Mouse (Mus musculus) myocyte (in vitro differentiated cells): Measurements from ENCODE around the gene Prss54. TPM values are rescaled to one million over a fixed set of nuclear protein-coding genes. Genes with fewer than 3 reads are reported as not detected.

Source experiments
- H3K27me3 ChIP-seq: one replicate; pipeline ENCODE4 v1.6.1; 2011; ENCODE audit not compliant: control insufficient read depth, insufficient read depth, insufficient read length
- H3K36me3 ChIP-seq: one replicate; pipeline ENCODE4 v1.6.1; 2011; ENCODE audit not compliant: control insufficient read depth, insufficient read depth
- H3K4me2 ChIP-seq: one replicate; pipeline ENCODE4 v1.6.1; 2011; ENCODE audit warnings: low read depth, control low read depth
- H3K4me3 ChIP-seq: one replicate; pipeline ENCODE4 v1.5.1; 2011; ENCODE audit warnings: mild to moderate bottlenecking, control low read depth, moderate library complexity
- H3K79me2 ChIP-seq: one replicate; pipeline ENCODE4 v1.6.1; 2011; ENCODE audit not compliant: control insufficient read depth, insufficient read depth
- H3ac ChIP-seq: one replicate; pipeline ENCODE4 v1.6.1; 2011; ENCODE audit not compliant: control insufficient read depth, insufficient read length
- CEBPB ChIP-seq: IDR thresholded peaks from 2 replicates; pipeline ENCODE4 v1.6.1; 2011; ENCODE audit warnings: mild to moderate bottlenecking, moderate library complexity; ENCODE audit not compliant: poor library complexity, insufficient read depth, severe bottlenecking
- E2F4 ChIP-seq: IDR thresholded peaks from one replicate; pipeline ENCODE4 v1.6.1; 2011; ENCODE audit warnings: mild to moderate bottlenecking, control low read depth, moderate library complexity; ENCODE audit not compliant: insufficient read depth
- MAX ChIP-seq: IDR thresholded peaks from one replicate; pipeline ENCODE4 v1.6.1; 2011; ENCODE audit warnings: low read depth, mild to moderate bottlenecking, control low read depth
- MYOD1 ChIP-seq, 3 experiments: IDR thresholded peaks; one replicate each; pipeline ENCODE4 v1.6.1; 2011; ENCODE audit warnings: control low read depth in 2 of 3, low read depth in 2 of 3, mild to moderate bottlenecking in 2 of 3, moderate library complexity in 1 of 3; ENCODE audit not compliant: insufficient read length in 2 of 3, control insufficient read depth in 1 of 3
- MYOG ChIP-seq, 3 experiments: IDR thresholded peaks; one replicate each; pipeline ENCODE4 v1.6.1; 2011; ENCODE audit warnings: control low read depth in 2 of 3, low read depth in 2 of 3, mild to moderate bottlenecking in 2 of 3; ENCODE audit not compliant: insufficient read length in 2 of 3, control insufficient read depth in 1 of 3, insufficient read depth in 1 of 3
- POLR2A ChIP-seq: IDR thresholded peaks from one replicate; pipeline ENCODE4 v1.6.1; 2011; ENCODE audit warnings: low read depth, mild to moderate bottlenecking, control low read depth, moderate library complexity; ENCODE audit not compliant: insufficient read length
- POLR2AphosphoS2 ChIP-seq: IDR thresholded peaks from one replicate; pipeline ENCODE4 v1.6.1; 2011; ENCODE audit warnings: low read depth, control low read depth; ENCODE audit not compliant: insufficient read length
- REST ChIP-seq: IDR thresholded peaks from one replicate; pipeline ENCODE4 v1.6.1; 2011; ENCODE audit warnings: mild to moderate bottlenecking, control low read depth, moderate library complexity; ENCODE audit not compliant: insufficient read depth, insufficient read length
- SRF ChIP-seq: IDR thresholded peaks from one replicate; pipeline ENCODE4 v1.6.1; 2011; ENCODE audit warnings: low read depth; ENCODE audit not compliant: control insufficient read depth, insufficient read length
- TCF12 ChIP-seq: IDR thresholded peaks from one replicate; pipeline ENCODE4 v1.6.1; 2011; ENCODE audit warnings: mild to moderate bottlenecking, control low read depth; ENCODE audit not compliant: poor library complexity, insufficient read depth, severe bottlenecking
- TCF3 ChIP-seq: IDR thresholded peaks from one replicate; pipeline ENCODE4 v1.6.1; 2011; ENCODE audit warnings: low read depth, control low read depth; ENCODE audit not compliant: insufficient read length
- USF1 ChIP-seq: IDR thresholded peaks from one replicate; pipeline ENCODE4 v1.6.1; 2011; ENCODE audit warnings: low read depth, mild to moderate bottlenecking, control low read depth, moderate library complexity
- polyA plus RNA-seq: library from polyadenylated mRNA; unstranded; fragments of >200 nt; fragmentation: generic; extraction: Trizol; gene quantifications from one replicate; pipeline ENCODE4 v1.2.1, GENCODE M21; 2012; ENCODE audit warnings: missing spikeins

Prss54 gene
- polyA plus RNA-seq, 1 experiment, result not detected

DNA sequence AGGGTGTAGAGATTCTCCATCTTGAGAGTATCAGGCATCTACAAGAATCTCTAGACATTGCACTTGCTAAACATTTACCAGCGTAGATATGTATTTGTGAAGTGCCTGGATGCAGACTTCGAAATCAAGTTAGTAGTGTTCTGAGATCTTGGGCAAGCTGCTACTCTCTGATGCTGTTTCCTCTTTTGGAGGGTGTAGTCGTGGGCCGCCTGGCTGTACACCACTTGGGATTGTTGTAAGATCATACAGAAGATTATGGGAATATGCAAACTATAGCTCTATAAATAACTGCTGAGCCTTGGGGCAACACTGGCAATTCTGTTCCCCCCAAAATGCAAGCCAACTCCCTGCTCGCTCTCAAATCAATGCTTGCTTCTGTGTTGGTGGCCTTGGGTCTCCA is 3.0 kb downstream of the Prss54 start:
- Histone ChIP-seq H3K36me3 (no peaks in the 10 kb centered on the region), H3K27me3 (peaks cover 40% of the 10 kb centered on the region), H3K79me2 (no peaks in the 10 kb centered on the region), H3K4me3 (no peak overlapping the region), H3ac (no peak overlapping the region), H3K4me2 (no peak overlapping the region)
- TF ChIP-seq TCF12 (no peak), MAX (no peak), POLR2AphosphoS2 (no peak), MYOG (IDR thresholded peaks at IDR 0.05; ENCODE audit: control insufficient read depth in 1 of 3, insufficient read depth in 1 of 3, insufficient read length in 2 of 3, low read depth in 2 of 3) (no peak), TCF3 (no peak), CEBPB (no peak), USF1 (no peak), MYOD1 (IDR thresholded peaks at IDR 0.05; ENCODE audit: control insufficient read depth in 1 of 3, insufficient read length in 2 of 3, low read depth in 2 of 3) (no peak), SRF (no peak), POLR2A (no peak), E2F4 (no peak), REST (no peak)

DNA sequence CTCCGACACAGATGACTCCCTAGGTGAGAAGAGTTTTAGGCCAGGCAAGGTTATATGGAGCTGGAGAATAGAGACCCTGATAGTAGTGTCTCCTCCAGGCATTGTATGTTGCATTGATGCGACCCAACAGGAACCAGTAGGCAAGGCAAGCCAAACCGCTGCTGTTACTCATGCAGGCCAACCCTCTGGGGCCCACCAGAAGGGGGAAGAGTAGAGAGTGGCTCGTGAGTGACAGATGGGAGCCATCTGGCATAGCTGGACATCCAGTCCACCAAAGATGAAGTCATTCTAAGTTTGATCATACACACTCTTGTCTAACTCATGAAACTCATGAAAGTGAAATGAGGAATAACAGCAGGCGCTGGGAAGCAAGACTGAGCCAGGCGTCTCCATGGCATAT is 9.3 kb downstream of the Prss54 start:
- H3K27me3 ChIP-seq, result peaks cover 10% of the 10 kb centered on the region
- H3K79me2 ChIP-seq, result no peaks in the 10 kb centered on the region
- no peak overlapping the region for H3K4me3 ChIP-seq
- no peak for TF ChIP-seq E2F4
- TF ChIP-seq SRF, result no peak
- TF ChIP-seq TCF3, result no peak
- TF ChIP-seq POLR2AphosphoS2, result no peak
- no peak for TF ChIP-seq USF1
- TF ChIP-seq POLR2A, result no peak
- no peak for TF ChIP-seq MAX
- TF ChIP-seq MYOD1 (IDR thresholded peaks at IDR 0.05; ENCODE audit: control insufficient read depth in 1 of 3, insufficient read length in 2 of 3, low read depth in 2 of 3), result no peak
- TF ChIP-seq TCF12, result no peak
- TF ChIP-seq MYOG (IDR thresholded peaks at IDR 0.05; ENCODE audit: control insufficient read depth in 1 of 3, insufficient read depth in 1 of 3, insufficient read length in 2 of 3, low read depth in 2 of 3), result no peak
- TF ChIP-seq CEBPB, result no peak
- no peak for TF ChIP-seq REST
- no peaks in the 10 kb centered on the region for H3K36me3 ChIP-seq
- no peak overlapping the region for H3K4me2 ChIP-seq
- no peak overlapping the region for H3ac ChIP-seq

DNA sequence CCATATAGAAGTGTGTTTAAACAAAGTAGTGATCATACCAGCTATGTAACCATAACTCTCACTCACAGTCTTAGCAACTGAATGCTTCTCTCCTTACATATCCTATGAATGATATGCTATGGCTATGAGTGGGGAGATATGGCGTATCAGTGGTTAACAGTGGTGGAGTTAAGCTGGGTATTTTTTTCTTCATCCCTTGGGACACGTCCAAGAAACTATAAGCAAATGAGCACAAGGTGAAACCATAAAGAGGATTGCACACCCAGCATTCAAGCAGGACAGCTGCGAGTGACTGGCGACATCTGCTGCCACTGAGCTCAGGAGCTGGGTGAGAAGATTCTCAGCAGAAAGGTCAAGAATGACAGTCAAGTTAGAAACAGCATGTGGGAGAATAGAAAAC is 9.9 kb downstream of the Prss54 start:
- H3K4me2 ChIP-seq, result no peak overlapping the region
- no peak overlapping the region for H3K4me3 ChIP-seq
- no peak for TF ChIP-seq POLR2A
- peak in 2 of 3 experiments; percentile 15 to 60 for TF ChIP-seq MYOG (IDR thresholded peaks at IDR 0.05; ENCODE audit: control insufficient read depth in 1 of 3, insufficient read depth in 1 of 3, insufficient read length in 2 of 3, low read depth in 2 of 3)
- no peak overlapping the region for H3ac ChIP-seq
- no peaks in the 10 kb centered on the region for H3K36me3 ChIP-seq
- H3K27me3 ChIP-seq, result peaks cover 15% of the 10 kb centered on the region
- no peaks in the 10 kb centered on the region for H3K79me2 ChIP-seq

DNA sequence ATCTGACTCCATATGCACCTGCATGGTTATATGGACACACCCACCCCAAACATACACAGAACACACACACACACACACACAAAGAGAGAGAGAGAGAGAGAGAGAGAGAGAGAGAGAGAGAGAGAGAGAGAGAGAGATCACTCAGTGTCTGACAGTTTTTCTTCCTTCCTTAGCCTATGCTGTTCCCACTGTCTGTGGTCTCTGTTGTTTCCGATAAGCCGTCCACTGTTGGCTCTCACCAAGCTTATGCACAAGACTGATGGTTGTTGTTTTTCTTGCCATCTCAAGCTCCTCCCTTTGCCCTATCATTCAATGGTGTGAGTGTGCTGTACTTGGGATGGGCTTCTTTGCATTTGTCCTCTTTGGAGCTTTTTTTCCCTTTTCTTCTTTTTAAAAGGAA is 20.2 kb downstream of the Prss54 start:
- Histone ChIP-seq H3K4me2 (no peak overlapping the region), H3K4me3 (no peak overlapping the region), H3K36me3 (no peaks in the 10 kb centered on the region), H3ac (no peak overlapping the region), H3K79me2 (no peaks in the 10 kb centered on the region), H3K27me3 (peaks cover 46% of the 10 kb centered on the region)
- TF ChIP-seq TCF3 (no peak), USF1 (no peak)

DNA sequence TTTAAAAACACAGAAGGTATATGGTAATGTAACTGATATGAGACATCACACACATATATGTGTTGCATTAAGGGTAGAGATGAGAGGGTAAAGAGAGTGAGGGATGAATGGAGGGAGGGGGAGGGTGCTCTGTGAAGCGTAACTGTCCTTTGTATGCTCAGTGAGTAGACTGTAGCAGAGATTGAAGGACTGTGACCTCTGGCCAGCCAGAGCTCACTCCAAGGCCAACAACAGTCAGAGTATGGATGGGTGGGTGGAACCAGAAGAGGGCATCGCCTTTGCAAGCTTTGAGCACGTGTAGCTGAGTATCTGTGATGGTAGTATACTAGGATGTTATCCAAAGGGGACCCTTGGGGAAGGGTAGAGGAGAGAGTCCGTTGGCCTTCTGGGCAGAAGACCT is 24.6 kb downstream of the Prss54 start:
- no peaks in the 10 kb centered on the region for H3K79me2 ChIP-seq
- H3ac ChIP-seq, result no peak overlapping the region
- no peak overlapping the region for H3K4me3 ChIP-seq
- no peak overlapping the region for H3K4me2 ChIP-seq
- no peak for TF ChIP-seq TCF12
- TF ChIP-seq MYOD1 (IDR thresholded peaks at IDR 0.05; ENCODE audit: control insufficient read depth in 1 of 3, insufficient read length in 2 of 3, low read depth in 2 of 3), result no peak
- TF ChIP-seq REST, result no peak
- TF ChIP-seq TCF3, result no peak
- no peak for TF ChIP-seq MYOG (IDR thresholded peaks at IDR 0.05; ENCODE audit: control insufficient read depth in 1 of 3, insufficient read depth in 1 of 3, insufficient read length in 2 of 3, low read depth in 2 of 3)
- TF ChIP-seq USF1, result no peak
- TF ChIP-seq POLR2AphosphoS2, result no peak
- no peak for TF ChIP-seq POLR2A
- TF ChIP-seq E2F4, result no peak
- TF ChIP-seq SRF, result no peak
- H3K36me3 ChIP-seq, result no peaks in the 10 kb centered on the region
- H3K27me3 ChIP-seq, result peaks cover 43% of the 10 kb centered on the region
